Mouse (Mus musculus) bone marrow, adult 2 months (tissue): Measurements from ENCODE around the gene Cyp2b23. TPM values are rescaled to one million over a fixed set of nuclear protein-coding genes. Genes with fewer than 3 reads are reported as not detected.
"Not testable (repeated sequence)": the region's sequence is repeated elsewhere in the genome, so short reads cannot be mapped to it uniquely, and the experiment has no call there.

Experiments
- H3K27ac ChIP-seq: fragments of 200-500 bp; 2 replicates; pipeline ENCODE4 v1.5.1; 2012; ENCODE audit warnings: low read depth, mild to moderate bottlenecking, control low read depth, inconsistent platforms, low read length; ENCODE audit not compliant: control insufficient read depth, poor library complexity, insufficient read depth
- H3K4me1 ChIP-seq: fragments of 200-500 bp; 2 replicates; pipeline ENCODE4 v1.6.1; 2011; ENCODE audit warnings: low read length; ENCODE audit not compliant: control insufficient read depth, insufficient read depth
- H3K4me3 ChIP-seq: fragments of 200-500 bp; replicated peaks from 2 replicates; pipeline ENCODE3; 2011; ENCODE audit warnings: mild to moderate bottlenecking, low read depth, low read length, control low read depth; ENCODE audit not compliant: control insufficient read depth
- CTCF ChIP-seq: fragments of 200-500 bp; IDR thresholded peaks from 2 replicates; pipeline ENCODE4 v1.5.1; 2011; ENCODE audit warnings: low read length, control low read depth; ENCODE audit not compliant: control insufficient read depth, insufficient read depth
- POLR2A ChIP-seq: fragments of 200-500 bp; IDR thresholded peaks from 2 replicates; pipeline ENCODE4 v1.6.1; 2011; ENCODE audit warnings: low read depth, mild to moderate bottlenecking, control low read depth, low read length, borderline replicate concordance; ENCODE audit not compliant: control insufficient read depth
- WGBS: fragments of 180-500 bp; shearing (Covaris S2); methylation state at CpG from one replicate; pipeline ENCODE4 v1.1.7; 2018; 5-methylcytosine and 5-hydroxymethylcytosine counted together
- polyA plus RNA-seq: library from polyadenylated mRNA; stranded (reverse); fragments of >200 nt; gene quantifications from 2 replicates; pipeline ENCODE4 v1.2.4, GENCODE M21; 2011; ENCODE audit warnings: low replicate concordance; ENCODE audit not compliant: missing spikeins, insufficient read depth, insufficient read length

Gene Cyp2b23
- not detected in 2 replicates for polyA plus RNA-seq

- H3K4me1 ChIP-seq, result no peaks in the 10 kb centered on the region
- no peak within 1 kb of the TSS for H3K27ac ChIP-seq
- 60% methylated on average over 4 of the region's 4 CpGs for WGBS
- no peak within 1 kb of the TSS for H3K4me3 ChIP-seq
- TF ChIP-seq POLR2A (no peak), CTCF (no peak)
Observed at GRCm38 (mm10) chr7:26686337-26686736, at the start of gene Cyp2b23. TSS of gene Cyp2b23 (minus strand) at chr7:26686437.

DNA sequence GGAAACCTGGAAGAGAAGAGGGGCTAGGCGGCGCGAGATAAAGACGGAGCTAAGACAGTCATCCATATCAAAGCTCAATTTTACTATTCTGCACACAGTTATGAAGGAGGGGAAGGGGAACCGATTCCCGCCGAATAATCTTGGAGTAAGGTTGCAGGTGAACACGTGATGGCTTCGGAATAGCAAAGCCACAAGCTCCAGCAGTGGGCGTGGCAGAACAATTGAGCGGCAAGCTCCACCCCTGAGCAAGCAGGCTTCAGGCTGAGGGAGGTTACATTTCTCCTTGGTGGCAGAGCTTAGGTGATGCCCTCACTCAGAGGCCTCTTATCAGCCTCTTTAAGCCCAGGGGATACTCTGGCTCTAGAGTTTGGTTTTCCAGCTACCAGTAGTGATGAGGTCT is 24.8 kb upstream of the Cyp2b23 start:
- TF ChIP-seq POLR2A, result no peak
- no peak for TF ChIP-seq CTCF
- Histone ChIP-seq H3K4me3 (no peak overlapping the region), H3K4me1 (no peaks in the 10 kb centered on the region), H3K27ac (no peak overlapping the region)
- WGBS, result 83% methylated on average over 11 of the region's 11 CpGs

DNA sequence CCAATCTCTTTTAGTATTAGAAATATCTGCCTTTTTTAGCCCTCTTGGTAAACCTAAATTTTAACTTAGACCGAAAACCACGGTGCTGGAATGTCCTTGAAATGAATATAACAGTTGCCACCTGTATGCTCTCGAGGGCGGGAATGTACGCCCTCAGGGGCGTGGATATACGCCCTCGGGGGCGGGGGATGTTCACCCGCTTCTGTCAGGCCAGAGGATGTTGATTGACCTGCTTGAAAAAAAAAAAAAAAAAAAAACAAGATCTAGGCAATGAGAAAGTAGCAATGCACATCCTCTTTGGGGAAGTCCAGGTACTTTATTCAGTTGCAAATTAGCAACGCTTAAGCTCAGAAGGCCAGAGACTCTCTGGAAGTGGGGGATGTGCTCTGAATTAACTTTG is 20.8 kb upstream of the Cyp2b23 start:
- WGBS, result 40% methylated on average over 11 of the region's 11 CpGs
- H3K4me1 ChIP-seq, result no peaks in the 10 kb centered on the region
- H3K4me3 ChIP-seq, result no peak overlapping the region
- TF ChIP-seq CTCF (no peak), POLR2A (no peak)
- no peak overlapping the region for H3K27ac ChIP-seq

GRCm38 (mm10) chr7:26706191-26706590 is 20.0 kb upstream of the Cyp2b23 start:
- not testable (repeated sequence) for H3K4me1 ChIP-seq, H3K27ac ChIP-seq, H3K4me3 ChIP-seq
- WGBS, result 50% methylated on average over 6 of the region's 6 CpGs

DNA sequence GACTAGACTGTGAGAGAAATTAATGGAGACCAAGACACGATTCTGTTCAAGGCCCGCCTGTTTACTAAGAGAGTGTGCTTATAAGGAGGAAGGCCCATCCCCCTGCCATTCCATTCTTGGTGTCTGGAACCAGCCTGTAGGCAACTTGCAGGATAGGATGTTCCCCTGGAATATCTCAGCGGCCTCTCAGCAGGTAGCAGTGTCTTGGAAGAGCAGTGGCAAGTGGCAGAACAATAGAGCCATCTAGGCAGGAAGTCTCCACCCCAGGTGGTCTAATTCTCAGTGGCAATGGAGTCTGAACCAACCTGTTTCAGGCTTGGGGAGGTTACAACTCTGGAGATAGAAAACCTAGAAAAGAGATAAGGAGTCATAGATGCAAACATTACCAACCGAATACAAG is 13.9 kb upstream of the Cyp2b23 start:
- H3K4me3 ChIP-seq, result no peak overlapping the region
- TF ChIP-seq CTCF (no peak), POLR2A (no peak)
- no peaks in the 10 kb centered on the region for H3K4me1 ChIP-seq
- H3K27ac ChIP-seq, result no peak overlapping the region
- 64% methylated on average over 4 of the region's 4 CpGs for WGBS

DNA sequence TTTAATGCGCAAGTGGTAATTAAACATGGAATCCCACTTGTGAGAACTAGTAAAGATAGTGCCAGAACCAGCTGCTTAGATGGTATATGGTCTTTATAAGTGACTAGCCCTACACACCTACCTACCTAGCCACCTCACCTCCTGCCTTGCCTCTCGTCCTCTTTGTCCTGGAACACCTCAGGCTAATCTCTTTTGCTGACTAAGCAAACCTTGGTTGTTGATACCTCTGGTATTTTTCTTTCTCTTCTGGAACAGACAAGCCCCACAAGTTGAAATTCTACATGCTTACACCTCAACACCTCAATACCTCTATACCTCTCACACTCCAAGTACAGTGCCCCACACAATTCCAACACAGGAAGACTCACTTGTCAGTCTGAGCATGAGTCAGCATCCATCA is 524 bp downstream of the Cyp2b23 start:
- WGBS, result 71% methylated on average over 2 of the region's 2 CpGs
- TF ChIP-seq POLR2A (no peak), CTCF (no peak)
- Histone ChIP-seq H3K4me1 (no peaks in the 10 kb centered on the region), H3K27ac (no peak overlapping the region), H3K4me3 (no peak overlapping the region)

GRCm38 (mm10) chr7:26667466-26667865 is 18.8 kb downstream of the Cyp2b23 start:
- WGBS, result 18% methylated on average over 2 of the region's 2 CpGs
- not testable (repeated sequence) for H3K27ac ChIP-seq, H3K4me1 ChIP-seq, H3K4me3 ChIP-seq

DNA sequence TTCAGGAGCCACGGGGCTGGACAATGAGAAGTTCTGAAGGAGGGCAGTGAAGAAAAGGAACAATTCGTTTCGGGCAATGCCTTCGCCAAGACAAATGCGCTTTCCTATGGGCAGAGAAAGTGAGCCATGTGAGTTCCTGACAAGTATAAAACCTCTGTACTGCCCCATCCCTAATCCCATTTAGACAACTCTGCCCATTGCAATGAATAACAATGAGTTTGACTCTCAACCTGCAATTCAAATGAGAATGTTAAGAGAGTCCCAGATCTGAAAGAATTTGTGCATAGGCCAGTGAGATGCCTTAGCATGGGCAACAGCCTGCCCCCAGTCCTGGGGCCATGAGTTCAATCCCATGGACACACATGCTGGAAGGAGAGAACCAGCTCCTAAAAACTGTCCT is 20.2 kb downstream of the Cyp2b23 start:
- no peak overlapping the region for H3K27ac ChIP-seq
- H3K4me1 ChIP-seq, result no peaks in the 10 kb centered on the region
- 82% methylated on average over 5 of the region's 5 CpGs for WGBS
- TF ChIP-seq CTCF (no peak), POLR2A (no peak)
- H3K4me3 ChIP-seq, result no peak overlapping the region

DNA sequence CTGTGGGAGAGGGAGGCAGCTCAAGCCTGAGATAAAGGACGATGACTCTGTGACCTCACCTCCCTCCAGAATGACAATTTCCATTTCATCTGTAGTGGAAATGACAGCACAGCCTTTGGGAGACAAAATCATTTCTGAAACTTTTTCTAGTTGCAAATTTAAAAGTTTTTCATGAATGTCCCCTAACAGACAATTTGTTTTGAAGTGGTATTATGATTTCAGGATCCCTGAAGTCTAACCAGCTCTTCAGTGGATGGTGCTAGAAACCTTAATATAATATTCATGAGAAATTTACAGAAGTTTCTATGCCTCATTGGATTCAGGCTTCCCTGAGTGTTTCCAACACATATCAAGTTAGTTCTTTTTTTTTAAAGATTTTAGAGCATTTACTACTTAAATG is 67.9 kb downstream of the Cyp2b23 start, which contains the start of gene Vmn1r185:
TSS of gene Vmn1r185 (minus strand) at position 101 of the 400 bp plus-strand sequence.
- WGBS, result 71% methylated on average over 1 of the region's 1 CpGs
- not testable (repeated sequence) for H3K4me3 ChIP-seq, H3K4me1 ChIP-seq, H3K27ac ChIP-seq

Other genes with a start within 250 kb of the Cyp2b23 start
- gene Nlrp9a, start 151.4 kb downstream of the Cyp2b23 start, polyA plus RNA-seq, result not detected in 2 replicates
- not detected in 2 replicates for gene Vmn1r185, start 68.0 kb downstream of the Cyp2b23 start, polyA plus RNA-seq
- not detected in 2 replicates for gene Cyp2b19, start 70.7 kb upstream of the Cyp2b23 start, polyA plus RNA-seq
- gene Cyp2g1, start 122.5 kb upstream of the Cyp2b23 start, polyA plus RNA-seq, result not detected in 2 replicates
- 2.3 and 22.2 TPM in 2 replicates for gene Cyp2a5, start 148.9 kb upstream of the Cyp2b23 start, polyA plus RNA-seq